In genomic region chr1:162897838-162898811, GRCm38 (mm10) we compare ENCODE assay signal across 12 mouse cellular contexts. TPM values are rescaled to one million over a fixed set of nuclear protein-coding genes. Genes with fewer than 3 reads are reported as not detected.
A peak's percentile ranks its signal among the peaks of the same experiment; 100 is the strongest.
DNase-seq lines count a peak whose midpoint lies in the region; ATAC-seq and TF ChIP-seq lines count a peak whose summit lies in the region.
"Had no signal": no experiment of that assay in that cellular context is flagged by ENCODE, and none has a peak within 500 bp of the region (broad histone marks: within the 10 kb centered on the region; RNA-seq: fewer than 3 reads in every experiment).

Gene Fmo2 (minus strand): TSS chr1:162898726.

- TF ChIP-seq POLR2A in bone marrow, adult 2 months (IDR thresholded peaks at IDR 0.05; ENCODE audit: borderline replicate concordance, control insufficient read depth, low read depth, low read length): no peak

- no peaks in the 10 kb centered on the region for H3K36me3 ChIP-seq in kidney, embryonic 14.5 days (ENCODE audit: control insufficient read depth, insufficient read depth, low read length)
- H3K36me3 ChIP-seq: forebrain, embryonic 15.5 days; hindbrain, embryonic 15.5 days; stomach, embryonic 15.5 days had no signal

- H3K9me3 ChIP-seq in kidney, embryonic 14.5 days (ENCODE audit: control insufficient read depth, low read length): no peaks in the 10 kb centered on the region
- H3K9me3 ChIP-seq: forebrain, embryonic 15.5 days; hindbrain, embryonic 15.5 days; megakaryocyte, embryonic 14.5 days; stomach, embryonic 15.5 days had no signal

- no peak for TF ChIP-seq CTCF in bone marrow, adult 2 months (IDR thresholded peaks at IDR 0.05; ENCODE audit: control insufficient read depth, insufficient read depth, low read length)

- no peak within 1 kb of the TSS for H3K4me3 ChIP-seq in kidney, embryonic 14.5 days (ENCODE audit: low read length)
- no peak within 1 kb of the TSS for H3K4me3 ChIP-seq in bone marrow, adult 2 months (replicated peaks; ENCODE audit: control insufficient read depth, low read depth, low read length)
- H3K4me3 ChIP-seq: forebrain, embryonic 15.5 days; hindbrain, embryonic 15.5 days; megakaryocyte, embryonic 14.5 days; stomach, embryonic 15.5 days had no signal

- no peak within 1 kb of the TSS for H3K27ac ChIP-seq in kidney, embryonic 14.5 days (ENCODE audit: low read depth, low read length)
- no peak within 1 kb of the TSS for H3K27ac ChIP-seq in bone marrow, adult 2 months (ENCODE audit: control insufficient read depth, insufficient read depth, low read depth, low read length, poor library complexity)
- H3K27ac ChIP-seq: forebrain, embryonic 15.5 days; hindbrain, embryonic 15.5 days; stomach, embryonic 15.5 days had no signal

- H3K27me3 ChIP-seq in kidney, embryonic 14.5 days (ENCODE audit: control insufficient read depth, insufficient read depth, low read length): no peaks in the 10 kb centered on the region
- H3K27me3 ChIP-seq: forebrain, embryonic 15.5 days; hindbrain, embryonic 15.5 days; megakaryocyte, embryonic 14.5 days; stomach, embryonic 15.5 days had no signal

- peak; percentile 61 for DNase-seq in kidney, adult 18-20 months
- DNase-seq in kidney, adult 9 months: peak; percentile 91
- peak; percentile 64 for DNase-seq in skeletal muscle tissue, adult 2 months (ENCODE audit: low read depth, low spot score)
- no peak for DNase-seq in left cerebral cortex, adult 9 months (ENCODE audit: low spot score in 2 of 2)
- DNase-seq in c-Kit-positive CD71-positive TER-119-positive erythroid progenitor cells, embryonic 14.5 days (ENCODE audit: low spot score): no peak

- 74% methylated on average over 14 of the region's 14 CpGs for WGBS in kidney, embryonic 14.5 days
- WGBS in bone marrow, adult 2 months: 66% methylated on average over 14 of the region's 14 CpGs

- no peaks in the 10 kb centered on the region for H3K4me1 ChIP-seq in kidney, embryonic 14.5 days (ENCODE audit: control insufficient read depth, insufficient read depth, low read length)
- no peaks in the 10 kb centered on the region for H3K4me1 ChIP-seq in bone marrow, adult 2 months (ENCODE audit: control insufficient read depth, insufficient read depth, low read length)
- H3K4me1 ChIP-seq: hindbrain, embryonic 15.5 days; megakaryocyte, embryonic 14.5 days; stomach, embryonic 15.5 days had no signal

- ATAC-seq in kidney, embryonic 14.5 days (ENCODE audit: low FRiP score, low TSS enrichment): no peak
- no peak for ATAC-seq in megakaryocyte progenitor cell, adult 5-6 weeks (replicated peaks; ENCODE audit: poor library complexity)
- ATAC-seq: forebrain, embryonic 15.5 days had no signal

- no peak within 1 kb of the TSS for H3K9ac ChIP-seq in kidney, embryonic 14.5 days (ENCODE audit: low read depth, low read length)
- H3K9ac ChIP-seq: forebrain, embryonic 15.5 days; hindbrain, embryonic 15.5 days; stomach, embryonic 15.5 days had no signal

- no peak within 1 kb of the TSS for H3K4me2 ChIP-seq in kidney, embryonic 14.5 days (replicated peaks; ENCODE audit: low read depth, low read length)
- H3K4me2 ChIP-seq: forebrain, embryonic 15.5 days; hindbrain, embryonic 15.5 days; stomach, embryonic 15.5 days had no signal

RNA-seq across cellular contexts. Expression of gene Fmo2, which starts in this region (rescaled TPM):
- 0.99 and 1.2 TPM in 2 replicates for polyA plus RNA-seq in kidney, embryonic 14.5 days (2014; fragmentation: Nextera tagmentation; extraction: Ambion mirVana)
- 11.6 and 12.1 TPM in 2 replicates for polyA plus RNA-seq in bone marrow, adult 2 months (2011; ENCODE audit: insufficient read depth, insufficient read length, low replicate concordance, missing spikeins)
- total RNA-seq in megakaryocyte progenitor cell, adult 5-6 weeks (2015): not detected in 2 replicates
- total RNA-seq in megakaryocyte progenitor cell, adult 5-6 weeks (2017): not detected in 2 replicates

Comparison
In these comparisons a context has a peak if more than half of its experiments do, and no peak if none do; other contexts are left out.
1. DNase-seq: peak in kidney, adult 18-20 months (single experiment), kidney, adult 9 months (single experiment) and skeletal muscle tissue, adult 2 months (single experiment); none in left cerebral cortex, adult 9 months (0 of 2) and c-Kit-positive CD71-positive TER-119-positive erythroid progenitor cells, embryonic 14.5 days (single experiment).